1 mouse cellular context compared by ENCODE assay signal in genomic region chr10:81481605-81482532, GRCm38 (mm10).
TF ChIP-seq lines count a peak whose summit lies in the region.

No protein-coding gene starts in this region.

TF ChIP-seq in C2C12, 6 proteins besides CTCF, POLR2A, EP300 and RAD21 (continued from another document):
- no peak for TF ChIP-seq MYOG (IDR thresholded peaks at IDR 0.05; ENCODE audit: control insufficient read depth, extremely low read depth, insufficient read length)
